Mouse (Mus musculus): ENCODE results near the gene Sumf1. TPM values are rescaled to one million over a fixed set of nuclear protein-coding genes. Genes with fewer than 3 reads are reported as not detected.

Sumf1 gene
- polyA plus RNA-seq, 1 experiment from 2014 or later, result 12.0 TPM

- no peaks in the 10 kb centered on the region for H3K36me3 ChIP-seq (replicated peaks; ENCODE audit: control insufficient read depth, insufficient read depth)
- peak within 1 kb of the TSS; percentile 89 for H3K4me2 ChIP-seq (replicated peaks)
- peak; percentile 95 for DNase-seq (ENCODE audit: low spot score)
- no peaks in the 10 kb centered on the region for H3K9me3 ChIP-seq (ENCODE audit: control insufficient read depth, low read length)
- peaks cover 9% of the 10 kb centered on the region for H3K4me1 ChIP-seq (replicated peaks; ENCODE audit: control insufficient read depth, insufficient read depth, low read length)
- ATAC-seq (ENCODE audit: low FRiP score), result peak; percentile 100
- H3K4me3 ChIP-seq (replicated peaks; ENCODE audit: low read length), result peak within 1 kb of the TSS; percentile 57
- under 1% methylated on average over 27 of the region's 27 CpGs for WGBS
- H3K27ac ChIP-seq, result no peak within 1 kb of the TSS
- H3K9ac ChIP-seq, result peak within 1 kb of the TSS; percentile 53
- peaks cover 3% of the 10 kb centered on the region; the same call in 1 of the 2 replicates for H3K27me3 ChIP-seq (ENCODE audit: control insufficient read depth, insufficient read depth, low read length)
Measured at GRCm38 (mm10) chr6:108212881-108213295, 27.5 kb upstream of the Sumf1 start, which contains the start of gene Itpr1. TSS of gene Itpr1 (plus strand) at chr6:108213096.

GRCm38 (mm10) chr6:108211896-108212880 lies 26.8 kb upstream of the Sumf1 start:
- Histone ChIP-seq H3K9me3 (ENCODE audit: control insufficient read depth, low read length) (no peaks in the 10 kb centered on the region), H3K27ac (no peak overlapping the region), H3K27me3 (ENCODE audit: control insufficient read depth, insufficient read depth, low read length) (peaks cover 3% of the 10 kb centered on the region; the same call in 1 of the 2 replicates), H3K36me3 (replicated peaks; ENCODE audit: control insufficient read depth, insufficient read depth) (no peaks in the 10 kb centered on the region), H3K4me2 (replicated peaks) (peak overlapping the region; percentile 89), H3K4me3 (replicated peaks; ENCODE audit: low read length) (peak overlapping the region; percentile 57), H3K9ac (peak overlapping the region; percentile 52), H3K4me1 (replicated peaks; ENCODE audit: control insufficient read depth, insufficient read depth, low read length) (peaks cover 9% of the 10 kb centered on the region)
- 7% methylated on average over 36 of the region's 36 CpGs for WGBS
- ATAC-seq (ENCODE audit: low FRiP score), result no peak
- DNase-seq (ENCODE audit: low spot score), result peak; percentile 45

DNA sequence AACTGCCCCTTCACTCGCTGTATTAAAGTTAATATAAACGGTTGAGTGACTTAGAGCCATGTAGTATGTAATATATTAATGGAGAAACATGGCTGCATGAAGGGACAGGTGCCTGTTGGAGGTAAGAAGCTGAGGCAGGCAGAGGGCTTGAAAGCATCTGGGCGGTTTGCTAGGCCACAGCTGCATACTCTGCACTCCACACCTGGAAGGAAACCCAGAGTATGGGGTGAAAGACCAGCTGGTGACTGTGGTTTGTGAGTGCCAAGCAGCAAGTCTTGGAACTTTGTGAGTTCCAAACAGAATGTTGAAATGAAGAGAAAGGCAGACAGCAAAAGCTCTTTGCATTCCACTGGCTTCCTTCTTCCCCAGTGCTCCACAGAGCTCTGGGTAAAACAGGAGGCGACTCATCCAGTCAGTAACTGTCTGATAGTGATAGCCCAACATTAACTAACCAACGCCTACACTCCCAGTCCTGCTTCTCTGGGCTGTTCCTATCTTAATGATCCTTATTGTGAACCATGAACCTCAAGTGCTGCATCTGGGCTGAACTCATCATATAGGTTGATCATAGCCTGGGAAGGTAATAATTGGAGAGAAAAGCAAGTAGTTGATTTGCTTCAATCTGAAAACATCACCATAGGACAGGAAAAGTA lies 21.7 kb upstream of the Sumf1 start:
- WGBS, result 88% methylated on average over 5 of the region's 5 CpGs
- no peak overlapping the region for H3K4me2 ChIP-seq (replicated peaks)
- no peak for ATAC-seq (ENCODE audit: low FRiP score)

GRCm38 (mm10) chr6:108206145-108206544 lies 20.8 kb upstream of the Sumf1 start:
- no peaks in the 10 kb centered on the region for H3K4me1 ChIP-seq (replicated peaks; ENCODE audit: control insufficient read depth, insufficient read depth, low read length)
- no peak overlapping the region for H3K4me3 ChIP-seq (replicated peaks; ENCODE audit: low read length)
- no peaks in the 10 kb centered on the region for H3K36me3 ChIP-seq (replicated peaks; ENCODE audit: control insufficient read depth, insufficient read depth)
- no peaks in the 10 kb centered on the region for H3K9me3 ChIP-seq (ENCODE audit: control insufficient read depth, low read length)
- no peak overlapping the region for H3K9ac ChIP-seq
- DNase-seq (ENCODE audit: low spot score), result no peak
- ATAC-seq (ENCODE audit: low FRiP score), result no peak
- H3K4me2 ChIP-seq (replicated peaks), result no peak overlapping the region
- WGBS, result 83% methylated on average over 4 of the region's 4 CpGs
- no peak overlapping the region for H3K27ac ChIP-seq
- no peaks in the 10 kb centered on the region for H3K27me3 ChIP-seq (ENCODE audit: control insufficient read depth, insufficient read depth, low read length)

More for the DNA sequence above, 21.7 kb upstream of the Sumf1 start:
- no peaks in the 10 kb centered on the region for H3K9me3 ChIP-seq (ENCODE audit: control insufficient read depth, low read length)
- H3K4me1 ChIP-seq (replicated peaks; ENCODE audit: control insufficient read depth, insufficient read depth, low read length), result no peaks in the 10 kb centered on the region
- H3K4me3 ChIP-seq (replicated peaks; ENCODE audit: low read length), result no peak overlapping the region
- DNase-seq (ENCODE audit: low spot score), result no peak
- no peak overlapping the region for H3K9ac ChIP-seq
- H3K27me3 ChIP-seq (ENCODE audit: control insufficient read depth, insufficient read depth, low read length), result 0 out of 2 replicates have a peak, but pooled peaks cover 3% of the 10 kb centered on the region
- H3K27ac ChIP-seq, result no peak overlapping the region
- no peaks in the 10 kb centered on the region for H3K36me3 ChIP-seq (replicated peaks; ENCODE audit: control insufficient read depth, insufficient read depth)

DNA sequence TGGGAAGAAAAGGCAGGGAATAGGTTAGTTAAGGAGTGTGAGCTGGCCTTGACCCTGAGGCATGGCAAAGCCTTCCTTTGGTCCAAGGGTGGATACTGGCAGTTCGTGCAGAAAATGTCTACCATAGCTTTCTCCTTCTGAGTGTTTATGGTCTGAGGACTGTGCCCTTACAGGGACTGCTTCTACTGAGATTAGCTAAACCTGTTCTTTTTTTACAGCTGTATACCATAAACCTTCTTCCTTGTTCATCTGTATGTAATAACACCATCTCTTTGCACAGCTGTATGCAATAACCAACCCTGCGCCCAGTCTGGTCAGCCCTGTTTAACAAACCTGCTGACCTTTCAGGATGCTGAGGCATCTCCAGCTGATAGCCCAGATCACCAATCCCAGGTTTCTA lies 18.9 kb upstream of the Sumf1 start:
- Histone ChIP-seq H3K27me3 (ENCODE audit: control insufficient read depth, insufficient read depth, low read length) (no peaks in the 10 kb centered on the region), H3K4me1 (replicated peaks; ENCODE audit: control insufficient read depth, insufficient read depth, low read length) (no peaks in the 10 kb centered on the region), H3K27ac (no peak overlapping the region), H3K4me2 (replicated peaks) (no peak overlapping the region), H3K36me3 (replicated peaks; ENCODE audit: control insufficient read depth, insufficient read depth) (no peaks in the 10 kb centered on the region), H3K9ac (no peak overlapping the region), H3K4me3 (replicated peaks; ENCODE audit: low read length) (no peak overlapping the region), H3K9me3 (ENCODE audit: control insufficient read depth, low read length) (no peaks in the 10 kb centered on the region)
- DNase-seq (ENCODE audit: low spot score), result no peak
- WGBS, result 91% methylated on average over 2 of the region's 2 CpGs
- no peak for ATAC-seq (ENCODE audit: low FRiP score)

DNA sequence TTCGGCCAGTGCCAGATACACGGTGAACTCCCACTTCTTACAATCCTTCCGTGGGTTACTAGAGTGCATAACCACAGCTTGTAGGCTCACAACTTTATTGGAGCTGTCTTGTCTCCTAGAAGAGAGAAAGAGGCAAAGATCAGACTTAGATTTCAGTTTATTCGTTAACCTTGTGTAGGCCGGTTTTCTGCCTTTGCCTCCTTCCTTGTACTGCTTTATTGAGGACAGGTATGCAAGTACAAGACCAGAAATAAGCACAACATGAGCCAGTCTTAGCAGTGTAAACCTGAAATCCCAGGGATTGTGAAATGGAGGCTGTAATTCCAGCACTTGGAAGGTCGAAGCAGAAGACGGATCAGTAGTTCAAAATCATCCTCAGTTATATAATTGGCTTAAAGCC lies 12.9 kb upstream of the Sumf1 start:
- ATAC-seq (ENCODE audit: low FRiP score), result no peak
- 93% methylated on average over 7 of the region's 7 CpGs for WGBS
- no peak for DNase-seq (ENCODE audit: low spot score)

GRCm38 (mm10) chr6:108197117-108197516 lies 11.7 kb upstream of the Sumf1 start:
- Histone ChIP-seq H3K4me2 (replicated peaks) (no peak overlapping the region), H3K9ac (no peak overlapping the region), H3K4me3 (replicated peaks; ENCODE audit: low read length) (no peak overlapping the region), H3K27me3 (ENCODE audit: control insufficient read depth, insufficient read depth, low read length) (no peaks in the 10 kb centered on the region), H3K4me1 (replicated peaks; ENCODE audit: control insufficient read depth, insufficient read depth, low read length) (no peaks in the 10 kb centered on the region), H3K27ac (no peak overlapping the region), H3K9me3 (ENCODE audit: control insufficient read depth, low read length) (no peaks in the 10 kb centered on the region), H3K36me3 (replicated peaks; ENCODE audit: control insufficient read depth, insufficient read depth) (no peaks in the 10 kb centered on the region)
- ATAC-seq (ENCODE audit: low FRiP score), result no peak
- DNase-seq (ENCODE audit: low spot score), result no peak
- WGBS, result 90% methylated on average over 4 of the region's 4 CpGs

More for the DNA sequence above, 12.9 kb upstream of the Sumf1 start:
- Histone ChIP-seq H3K9me3 (ENCODE audit: control insufficient read depth, low read length) (no peaks in the 10 kb centered on the region), H3K4me1 (replicated peaks; ENCODE audit: control insufficient read depth, insufficient read depth, low read length) (no peaks in the 10 kb centered on the region), H3K36me3 (replicated peaks; ENCODE audit: control insufficient read depth, insufficient read depth) (no peaks in the 10 kb centered on the region), H3K9ac (no peak overlapping the region), H3K4me3 (replicated peaks; ENCODE audit: low read length) (no peak overlapping the region), H3K4me2 (replicated peaks) (no peak overlapping the region), H3K27ac (no peak overlapping the region), H3K27me3 (ENCODE audit: control insufficient read depth, insufficient read depth, low read length) (no peaks in the 10 kb centered on the region)

DNA sequence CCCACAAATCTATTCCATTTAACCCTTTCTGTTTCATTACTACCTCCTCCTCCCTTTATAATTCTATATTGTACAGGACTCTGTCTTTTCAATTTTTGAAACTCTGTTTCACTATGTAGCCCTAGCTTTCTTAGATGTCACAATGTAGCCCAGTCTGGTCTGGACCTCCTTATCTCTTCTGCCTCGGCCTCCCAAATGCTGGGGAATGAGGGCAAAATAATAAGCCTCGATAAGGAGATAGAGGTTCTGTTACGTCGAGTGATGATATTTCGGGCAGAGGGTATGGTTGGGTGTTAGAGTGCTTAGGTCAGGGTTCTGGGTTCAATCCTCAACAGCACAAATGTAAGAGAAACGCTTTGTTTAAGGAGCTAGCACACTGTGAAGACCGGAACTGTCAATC lies 11.3 kb upstream of the Sumf1 start:
- DNase-seq (ENCODE audit: low spot score) (no peak), ATAC-seq (ENCODE audit: low FRiP score) (no peak)
- Histone ChIP-seq H3K4me3 (replicated peaks; ENCODE audit: low read length) (no peak overlapping the region), H3K9ac (no peak overlapping the region), H3K27me3 (ENCODE audit: control insufficient read depth, insufficient read depth, low read length) (no peaks in the 10 kb centered on the region), H3K36me3 (replicated peaks; ENCODE audit: control insufficient read depth, insufficient read depth) (no peaks in the 10 kb centered on the region), H3K4me2 (replicated peaks) (no peak overlapping the region), H3K27ac (no peak overlapping the region), H3K4me1 (replicated peaks; ENCODE audit: control insufficient read depth, insufficient read depth, low read length) (no peaks in the 10 kb centered on the region), H3K9me3 (ENCODE audit: control insufficient read depth, low read length) (no peaks in the 10 kb centered on the region)
- WGBS, result 84% methylated on average over 7 of the region's 7 CpGs

GRCm38 (mm10) chr6:108192632-108193031 lies 7.2 kb upstream of the Sumf1 start:
- Histone ChIP-seq H3K4me3 (replicated peaks; ENCODE audit: low read length) (no peak overlapping the region), H3K9me3 (ENCODE audit: control insufficient read depth, low read length) (no peaks in the 10 kb centered on the region), H3K4me2 (replicated peaks) (no peak overlapping the region), H3K4me1 (replicated peaks; ENCODE audit: control insufficient read depth, insufficient read depth, low read length) (no peaks in the 10 kb centered on the region), H3K27ac (no peak overlapping the region), H3K9ac (no peak overlapping the region), H3K36me3 (replicated peaks; ENCODE audit: control insufficient read depth, insufficient read depth) (no peaks in the 10 kb centered on the region), H3K27me3 (ENCODE audit: control insufficient read depth, insufficient read depth, low read length) (no peaks in the 10 kb centered on the region)
- 41% methylated on average over 4 of the region's 4 CpGs for WGBS
- no peak for DNase-seq (ENCODE audit: low spot score)
- no peak for ATAC-seq (ENCODE audit: low FRiP score)

All from hindbrain, embryonic 14.5 days (tissue).